Mouse (Mus musculus) CH12.LX (cell line): Measurements from ENCODE around the gene Ccdc162. TPM values are rescaled to one million over a fixed set of nuclear protein-coding genes. Genes with fewer than 3 reads are reported as not detected.

Source experiments
- DNase-seq: peaks from one replicate; pipeline ENCODE4 v3.0.0-alpha.2; 2013; ENCODE audit errors: extremely low read depth
- H3K27ac ChIP-seq: 2 replicates; pipeline ENCODE4 v1.5.1; 2012; ENCODE audit warnings: low read depth, mild to moderate bottlenecking, control low read depth, moderate library complexity; ENCODE audit not compliant: insufficient read depth
- H3K27me3 ChIP-seq: replicated peaks from 2 replicates; pipeline ENCODE3; 2012; ENCODE audit warnings: inconsistent platforms
- H3K36me3 ChIP-seq, 2 experiments: replicated peaks in 1 of 2; 2 replicates each; pipeline versions ENCODE3 to v1.6.1; 2012; ENCODE audit warnings: inconsistent platforms in 1 of 2, low read length in 1 of 2, mild to moderate bottlenecking in 1 of 2, mixed read lengths in 1 of 2, moderate library complexity in 1 of 2; ENCODE audit not compliant: control insufficient read depth in 1 of 2, insufficient read depth in 1 of 2
- H3K4me1 ChIP-seq, 2 experiments: 2 replicates each; pipeline ENCODE4 v1.6.1; 2012; ENCODE audit warnings: inconsistent platforms in 1 of 2, moderate library complexity in 1 of 2; ENCODE audit not compliant: insufficient read depth in 2 of 2, control insufficient read depth in 1 of 2
- H3K4me2 ChIP-seq: 2 replicates; pipeline ENCODE4 v1.6.1; 2012; ENCODE audit warnings: low read depth, mild to moderate bottlenecking, control low read depth; ENCODE audit not compliant: poor library complexity, insufficient read depth, severe bottlenecking
- H3K4me3 ChIP-seq, 3 experiments: fragments of 150-350 bp in 1 of 3; sonication (generic) in 1 of 3; replicated peaks in 1 of 3; 2 replicates each; pipeline versions ENCODE3 to v1.5.1; 2011 to 2012; ENCODE audit warnings: low read depth in 2 of 3, low read length in 2 of 3, mild to moderate bottlenecking in 2 of 3, moderate library complexity in 2 of 3, control low read depth in 1 of 3, improper control_type of control experiment in 1 of 3, inconsistent platforms in 1 of 3, mixed read lengths in 1 of 3; ENCODE audit not compliant: poor library complexity in 1 of 3
- H3K79me2 ChIP-seq: replicated peaks from 2 replicates; pipeline ENCODE4 v1.6.1; 2012; ENCODE audit warnings: mild to moderate bottlenecking, moderate library complexity; ENCODE audit not compliant: control insufficient read depth, poor library complexity, insufficient read depth, severe bottlenecking; ENCODE audit errors: extremely low read depth
- H3K9ac ChIP-seq: 2 replicates; pipeline ENCODE4 v1.6.1; 2012; ENCODE audit warnings: low read depth, mild to moderate bottlenecking, control low read depth, moderate library complexity; ENCODE audit not compliant: insufficient read depth
- H3K9me3 ChIP-seq: replicated peaks from 2 replicates; pipeline ENCODE3; 2012; ENCODE audit warnings: low read length, inconsistent platforms, mixed read lengths
- BHLHE40 ChIP-seq: IDR thresholded peaks from 2 replicates; pipeline ENCODE4 v1.6.1; 2011; ENCODE audit warnings: mild to moderate bottlenecking, low read depth, low read length, improper control_type of control experiment
- CHD1 ChIP-seq: IDR thresholded peaks from 2 replicates; pipeline ENCODE4 v1.6.1; 2012; ENCODE audit warnings: low read depth, low read length, improper control_type of control experiment, inconsistent platforms
- CTCF ChIP-seq, 2 experiments: IDR thresholded peaks in 1 of 2; conservative IDR thresholded peaks in 1 of 2; 2 replicates each; pipeline ENCODE4 v1.5.1; 2011 to 2012; ENCODE audit warnings: low read depth in 2 of 2, low read length in 2 of 2, improper control_type of control experiment in 1 of 2, inconsistent platforms in 1 of 2, mild to moderate bottlenecking in 1 of 2, moderate library complexity in 1 of 2
- E2F4 ChIP-seq: IDR thresholded peaks from 2 replicates; pipeline ENCODE4 v1.6.1; 2011; ENCODE audit warnings: low read depth, low read length, improper control_type of control experiment; ENCODE audit not compliant: insufficient replicate concordance
- HCFC1 ChIP-seq: IDR thresholded peaks from 2 replicates; pipeline ENCODE4 v1.6.1; 2012; ENCODE audit warnings: low read depth, mild to moderate bottlenecking, inconsistent platforms, low read length, improper control_type of control experiment
- IRF4 ChIP-seq: IDR thresholded peaks from 2 replicates; pipeline ENCODE4 v1.6.1; 2014; ENCODE audit warnings: low read depth, mild to moderate bottlenecking, inconsistent platforms, low read length, improper control_type of control experiment
- JUN ChIP-seq: IDR thresholded peaks from 2 replicates; pipeline ENCODE4 v1.6.1; 2011; ENCODE audit warnings: low read depth, mild to moderate bottlenecking, low read length, improper control_type of control experiment, moderate library complexity; ENCODE audit not compliant: insufficient read depth
- JUND ChIP-seq: conservative IDR thresholded peaks from 2 replicates; pipeline ENCODE4 v1.6.1; 2011; ENCODE audit warnings: low read depth, low read length, improper control_type of control experiment
- MAX ChIP-seq: IDR thresholded peaks from 2 replicates; pipeline ENCODE4 v1.6.1; 2011; ENCODE audit warnings: low read length, improper control_type of control experiment
- MXI1 ChIP-seq: IDR thresholded peaks from 2 replicates; pipeline ENCODE4 v1.6.1; 2011; ENCODE audit warnings: mild to moderate bottlenecking, low read depth, low read length, improper control_type of control experiment
- NRF1 ChIP-seq: IDR thresholded peaks from 2 replicates; pipeline ENCODE4 v1.6.1; 2014; ENCODE audit warnings: low read depth, mild to moderate bottlenecking, inconsistent platforms, low read length, improper control_type of control experiment, moderate library complexity
- PAX5 ChIP-seq: IDR thresholded peaks from 2 replicates; pipeline ENCODE4 v1.6.1; 2012; ENCODE audit warnings: low read length, inconsistent platforms, mixed read lengths
- RCOR1 ChIP-seq: conservative IDR thresholded peaks from 2 replicates; pipeline ENCODE4 v1.6.1; 2012; ENCODE audit warnings: low read depth, mild to moderate bottlenecking, inconsistent platforms, low read length, improper control_type of control experiment
- TBP ChIP-seq: conservative IDR thresholded peaks from 2 replicates; pipeline ENCODE4 v1.6.1; 2011; ENCODE audit warnings: low read depth, low read length, improper control_type of control experiment
- USF1 ChIP-seq: IDR thresholded peaks from 2 replicates; pipeline ENCODE4 v1.6.1; 2014; ENCODE audit warnings: low read depth, mild to moderate bottlenecking, inconsistent platforms, low read length, improper control_type of control experiment
- USF2 ChIP-seq: conservative IDR thresholded peaks from 2 replicates; pipeline ENCODE4 v1.6.1; 2011; ENCODE audit warnings: low read depth, low read length, improper control_type of control experiment
- ZKSCAN1 ChIP-seq: IDR thresholded peaks from 2 replicates; pipeline ENCODE4 v1.6.1; 2012; ENCODE audit warnings: low read depth, inconsistent platforms, low read length, improper control_type of control experiment, borderline replicate concordance
- ZMIZ1 ChIP-seq: IDR thresholded peaks from 2 replicates; pipeline ENCODE4 v1.6.1; 2012; ENCODE audit warnings: low read depth, mild to moderate bottlenecking, inconsistent platforms, low read length, improper control_type of control experiment
- ZNF384 ChIP-seq: IDR thresholded peaks from 2 replicates; pipeline ENCODE4 v1.6.1; 2012; ENCODE audit warnings: low read depth, low read length, improper control_type of control experiment, inconsistent platforms
- dilution Hi-C: fragments of 300-500 bp; cut with MboI; formaldehyde crosslinking; loops from 2 replicates; pipeline ENCODE4 v1.14.3; 2020; ENCODE audit warnings: low sequenced_read_pairs; ENCODE audit not compliant: extremely low pct_unique_long_range_greater_than_20kb, extremely low pct_ligation_motif_present
- in situ Hi-C: fragments of 300-500 bp; cut with MboI; formaldehyde crosslinking; loops from 3 replicates; pipeline ENCODE4 v1.14.3; 2019; ENCODE audit warnings: low sequenced_read_pairs, low pct_ligation_motif_present, low pct_unique_long_range_greater_than_20kb, mixed read lengths
- polyA plus RNA-seq: library from polyadenylated mRNA; unstranded; fragments of >175 nt; gene quantifications from 2 replicates; pipeline ENCODE4 v1.2.1, GENCODE M21; 2012; ENCODE audit warnings: low read depth; ENCODE audit not compliant: insufficient read length
- total RNA-seq, 2 experiments: library from RNA; depleted of rRNA; stranded (reverse); fragments of 300-350 nt in 1 of 2; fragments of >200 nt in 1 of 2; gene quantifications; 2 replicates each; pipeline ENCODE4 v1.2.3; 2012 to 2014

Gene Ccdc162
- total and polyA plus RNA-seq, 3 experiments, result 0.64 to 1.3 (median 1.3) TPM

- dilution Hi-C loops, result no loop called here
- Histone ChIP-seq H3K36me3 (no peaks in the 10 kb centered on the region), H3K9ac (no peak overlapping the region), H3K79me2 (no peaks in the 10 kb centered on the region), H3K4me2 (no peak overlapping the region), H3K27ac (no peak overlapping the region), H3K4me1 (no peaks in the 10 kb centered on the region; a peak in 1 of 4 replicates), H3K9me3 (no peaks in the 10 kb centered on the region), H3K4me3 (no peak overlapping the region), H3K27me3 (peaks cover 3% of the 10 kb centered on the region)
- in situ Hi-C loops, result loop anchor here (10.0 to 25.0 kb wide), 2 partner anchors 285 to 598 kb away; no protein-coding TSS in a partner anchor
- DNase-seq, result no peak
- TF ChIP-seq MAX (no peak), USF2 (no peak), NRF1 (no peak), CHD1 (no peak), ZNF384 (no peak), USF1 (no peak), JUN (no peak), ZMIZ1 (no peak), MXI1 (no peak), CTCF (conservative IDR thresholded peaks at IDR 0.05 in 1 of 2, IDR thresholded peaks at IDR 0.05 in 1 of 2; ENCODE audit: low read depth in 2 of 2, low read length in 2 of 2) (no peak), HCFC1 (no peak), TBP (no peak), JUND (no peak), E2F4 (no peak), PAX5 (no peak), ZKSCAN1 (no peak), IRF4 (no peak), RCOR1 (no peak)
Observed at GRCm38 (mm10) chr10:41697040-41697439, 19.4 kb downstream of the Ccdc162 start.

- Histone ChIP-seq H3K27me3 (peaks cover 5% of the 10 kb centered on the region), H3K79me2 (no peaks in the 10 kb centered on the region), H3K9ac (no peak overlapping the region), H3K4me1 (no peaks in the 10 kb centered on the region; a peak in 1 of 4 replicates)
- TF ChIP-seq ZNF384 (no peak), BHLHE40 (no peak), TBP (no peak), CTCF (conservative IDR thresholded peaks at IDR 0.05 in 1 of 2, IDR thresholded peaks at IDR 0.05 in 1 of 2; ENCODE audit: low read depth in 2 of 2, low read length in 2 of 2) (peak in 1 of 2 experiments; percentile 15; a peak in 1 of 4 replicates), MXI1 (no peak)
- TF ChIP-seq, all 38 proteins: peak for 1
- no peak overlapping the region for H3K4me3 ChIP-seq
- in situ Hi-C loops, result loop anchor here (10.0 to 25.0 kb wide), 2 partner anchors 279 to 604 kb away; no protein-coding TSS in a partner anchor
- peaks cover 5% of the 10 kb centered on the region for H3K9me3 ChIP-seq
- dilution Hi-C loops, result no loop called here
- H3K4me2 ChIP-seq, result no peak overlapping the region
- no peak overlapping the region for H3K27ac ChIP-seq
- H3K36me3 ChIP-seq, result no peaks in the 10 kb centered on the region
- no peak for DNase-seq
Observed at GRCm38 (mm10) chr10:41690978-41691377, 25.5 kb downstream of the Ccdc162 start.
